In genomic region chr5:43821538-43821937, GRCm38 (mm10) we compare ENCODE assay signal across 7 mouse cellular contexts. TPM values are rescaled to one million over a fixed set of nuclear protein-coding genes. Genes with fewer than 3 reads are reported as not detected.
DNase-seq lines count a peak whose midpoint lies in the region; ATAC-seq and TF ChIP-seq lines count a peak whose summit lies in the region.

Gene Fbxl5 (minus strand): TSS chr5:43821638.

- H3K27me3 ChIP-seq in CH12.LX (replicated peaks) (no peaks in the 10 kb centered on the region), G1E (ENCODE audit: insufficient read depth, low read length) (peaks cover 6% of the 10 kb centered on the region; the same call in 1 of the 2 replicates)
- H3K27me3 ChIP-seq in forebrain, embryonic 15.5 days = no peaks in the 10 kb centered on the region
- H3K27me3 ChIP-seq in hindbrain, embryonic 11.5 days (ENCODE audit: control insufficient read depth, insufficient read depth, low read length) = no peaks in the 10 kb centered on the region
- H3K27me3 ChIP-seq in liver, embryonic 13.5 days = no peaks in the 10 kb centered on the region

- no peak for TF ChIP-seq RAD21 in CH12.LX (IDR thresholded peaks at IDR 0.05; ENCODE audit: low read depth, low read length)

- H3K4me1 ChIP-seq in CH12.LX (ENCODE audit: control insufficient read depth in 1 of 2, insufficient read depth in 2 of 2) (peaks cover 12 to 57% of the 10 kb centered on the region in 2 experiments), G1E (ENCODE audit: insufficient read depth, low read depth, low read length) (peaks cover 3% of the 10 kb centered on the region; the same call in 1 of the 2 replicates)
- H3K4me1 ChIP-seq in forebrain, embryonic 15.5 days = no peaks in the 10 kb centered on the region
- H3K4me1 ChIP-seq in hindbrain, embryonic 11.5 days (replicated peaks; ENCODE audit: control insufficient read depth, insufficient read depth, low read length) = no peaks in the 10 kb centered on the region
- H3K4me1 ChIP-seq in liver, embryonic 13.5 days (replicated peaks) = peaks cover 5% of the 10 kb centered on the region; the same call in 1 of the 2 replicates

- no peaks in the 10 kb centered on the region for H3K79me2 ChIP-seq in CH12.LX (replicated peaks; ENCODE audit: control insufficient read depth, extremely low read depth, insufficient read depth, poor library complexity, severe bottlenecking)

- TF ChIP-seq EP300 in CH12.LX (IDR thresholded peaks at IDR 0.05; ENCODE audit: low read length) = no peak

- no peaks in the 10 kb centered on the region for H3K9me3 ChIP-seq in CH12.LX (replicated peaks; ENCODE audit: low read length)
- no peaks in the 10 kb centered on the region for H3K9me3 ChIP-seq in G1E (replicated peaks)
- H3K9me3 ChIP-seq in forebrain, embryonic 15.5 days = no peaks in the 10 kb centered on the region
- H3K9me3 ChIP-seq in hindbrain, embryonic 11.5 days (ENCODE audit: control insufficient read depth, low read length) = no peaks in the 10 kb centered on the region
- no peaks in the 10 kb centered on the region for H3K9me3 ChIP-seq in liver, embryonic 13.5 days (replicated peaks)

- TF ChIP-seq CTCF in CH12.LX (conservative IDR thresholded peaks at IDR 0.05 in 1 of 2, IDR thresholded peaks at IDR 0.05 in 1 of 2; ENCODE audit: low read depth in 2 of 2, low read length in 2 of 2) (no peak), G1E (IDR thresholded peaks at IDR 0.05; ENCODE audit: low read depth, low read length) (no peak)

- no peak within 1 kb of the TSS for H3K4me2 ChIP-seq in CH12.LX (ENCODE audit: insufficient read depth, low read depth, poor library complexity, severe bottlenecking)
- H3K4me2 ChIP-seq in forebrain, embryonic 15.5 days (replicated peaks) = no peak within 1 kb of the TSS
- H3K4me2 ChIP-seq in hindbrain, embryonic 11.5 days (replicated peaks; ENCODE audit: low read depth, low read length) = no peak within 1 kb of the TSS
- H3K4me2 ChIP-seq in liver, embryonic 13.5 days = no peak within 1 kb of the TSS

- no peak for TF ChIP-seq POLR2A in CH12.LX (IDR thresholded peaks at IDR 0.05; ENCODE audit: low read depth, low read length)

- DNase-seq in CH12.LX (ENCODE audit: extremely low read depth) = no peak
- DNase-seq in G1E (ENCODE audit: low spot score) = no peak
- no peak for DNase-seq in hindbrain, embryonic 11.5 days (ENCODE audit: low spot score)
- no peak for DNase-seq in liver, embryonic 13.5 days
- no peak for DNase-seq in retina, embryonic 14.5 days (ENCODE audit: low spot score)
- no peak for DNase-seq in spleen, postnatal 4 days (ENCODE audit: low spot score in 2 of 2)

- ATAC-seq in G1E (ENCODE audit: extremely low read depth, insufficient number of reproducible peaks, low FRiP score, poor library complexity, severe bottlenecking) = no peak
- ATAC-seq in forebrain, embryonic 15.5 days (replicated peaks) = no peak
- ATAC-seq in hindbrain, embryonic 11.5 days (ENCODE audit: low FRiP score) = no peak
- ATAC-seq in liver, embryonic 13.5 days (ENCODE audit: low read depth) = no peak

- H3K36me3 ChIP-seq in CH12.LX (replicated peaks in 1 of 2; ENCODE audit: control insufficient read depth in 1 of 2, insufficient read depth in 1 of 2, low read length in 1 of 2) (peaks cover 0 to 28% of the 10 kb centered on the region in 2 experiments), G1E (replicated peaks) (no peaks in the 10 kb centered on the region)
- H3K36me3 ChIP-seq in forebrain, embryonic 15.5 days = no peaks in the 10 kb centered on the region
- H3K36me3 ChIP-seq in hindbrain, embryonic 11.5 days (ENCODE audit: control insufficient read depth, insufficient read depth, low read length) = no peaks in the 10 kb centered on the region
- no peaks in the 10 kb centered on the region for H3K36me3 ChIP-seq in liver, embryonic 13.5 days

- dilution Hi-C loops in CH12.LX (cut with MboI; ENCODE audit: extremely low pct_ligation_motif_present, extremely low pct_unique_long_range_greater_than_20kb, low sequenced_read_pairs) = no loop called here

- in situ Hi-C loops in CH12.LX (cut with MboI; ENCODE audit: low pct_ligation_motif_present, low pct_unique_long_range_greater_than_20kb, low sequenced_read_pairs) = no loop called here

- H3K27ac ChIP-seq in CH12.LX (ENCODE audit: insufficient read depth, low read depth) = no peak within 1 kb of the TSS
- no peak within 1 kb of the TSS for H3K27ac ChIP-seq in forebrain, embryonic 15.5 days (replicated peaks)
- no peak within 1 kb of the TSS for H3K27ac ChIP-seq in hindbrain, embryonic 11.5 days (ENCODE audit: low read depth, low read length)
- no peak within 1 kb of the TSS for H3K27ac ChIP-seq in liver, embryonic 13.5 days

- 82% methylated on average over 19 of the region's 19 CpGs for WGBS in forebrain, embryonic 15.5 days
- WGBS in hindbrain, embryonic 11.5 days = 77% methylated on average over 19 of the region's 19 CpGs
- WGBS in liver, embryonic 13.5 days (ENCODE audit: insufficient replicate concordance) = 78% methylated on average over 19 of the region's 19 CpGs

- H3K4me3 ChIP-seq in CH12.LX (replicated peaks in 1 of 3; ENCODE audit: low read depth in 2 of 3, low read length in 2 of 3, poor library complexity in 1 of 3) (no peak within 1 kb of the TSS), G1E (ENCODE audit: low read depth, low read length) (no peak within 1 kb of the TSS)
- H3K4me3 ChIP-seq in forebrain, embryonic 15.5 days = no peak within 1 kb of the TSS
- H3K4me3 ChIP-seq in hindbrain, embryonic 11.5 days (ENCODE audit: low read depth, low read length) = no peak within 1 kb of the TSS
- no peak within 1 kb of the TSS for H3K4me3 ChIP-seq in liver, embryonic 13.5 days (replicated peaks)

- H3K9ac ChIP-seq in CH12.LX (ENCODE audit: insufficient read depth, low read depth) = no peak within 1 kb of the TSS
- H3K9ac ChIP-seq in forebrain, embryonic 15.5 days (replicated peaks) = no peak within 1 kb of the TSS
- no peak within 1 kb of the TSS for H3K9ac ChIP-seq in hindbrain, embryonic 11.5 days (ENCODE audit: low read depth, low read length)
- no peak within 1 kb of the TSS for H3K9ac ChIP-seq in liver, embryonic 13.5 days

TF ChIP-seq in CH12.LX, 34 proteins besides CTCF, POLR2A, EP300 and RAD21:
- TF ChIP-seq SIN3A (IDR thresholded peaks at IDR 0.05; ENCODE audit: low read length) (no peak), RCOR1 (conservative IDR thresholded peaks at IDR 0.05; ENCODE audit: low read depth, low read length) (no peak), CHD2 (IDR thresholded peaks at IDR 0.05; ENCODE audit: low read length) (no peak), SMC3 (IDR thresholded peaks at IDR 0.05; ENCODE audit: low read depth, low read length) (no peak), PAX5 (IDR thresholded peaks at IDR 0.05; ENCODE audit: low read length) (no peak), CHD1 (IDR thresholded peaks at IDR 0.05; ENCODE audit: low read depth, low read length) (no peak), USF2 (conservative IDR thresholded peaks at IDR 0.05; ENCODE audit: low read depth, low read length) (no peak), MAFK (IDR thresholded peaks at IDR 0.05; ENCODE audit: insufficient replicate concordance, low read length) (no peak), KAT2A (IDR thresholded peaks at IDR 0.05; ENCODE audit: insufficient replicate concordance, low read length) (no peak), JUN (IDR thresholded peaks at IDR 0.05; ENCODE audit: insufficient read depth, low read depth, low read length) (no peak), ZNF384 (IDR thresholded peaks at IDR 0.05; ENCODE audit: low read depth, low read length) (no peak), JUND (conservative IDR thresholded peaks at IDR 0.05; ENCODE audit: low read depth, low read length) (no peak), MXI1 (IDR thresholded peaks at IDR 0.05; ENCODE audit: low read depth, low read length) (no peak), E2F4 (IDR thresholded peaks at IDR 0.05; ENCODE audit: insufficient replicate concordance, low read depth, low read length) (no peak), UBTF (IDR thresholded peaks at IDR 0.05; ENCODE audit: low read depth, low read length) (no peak), HCFC1 (IDR thresholded peaks at IDR 0.05; ENCODE audit: low read depth, low read length) (no peak), TCF12 (IDR thresholded peaks at IDR 0.05; ENCODE audit: low read depth, low read length) (no peak), POLR2AphosphoS2 (IDR thresholded peaks at IDR 0.05; ENCODE audit: low read depth, low read length) (no peak), MEF2A (IDR thresholded peaks at IDR 0.05; ENCODE audit: borderline replicate concordance, low read depth, low read length) (no peak), ZC3H11A (IDR thresholded peaks at IDR 0.05; ENCODE audit: low read depth, low read length) (no peak)
TF ChIP-seq in CH12.LX: peak in this region for 0.

RNA-seq across cellular contexts. Expression of gene Fbxl5, which starts in this region (rescaled TPM):
- total RNA-seq in CH12.LX (2012; rRNA removed) (20.5 and 20.9 TPM in 2 replicates), CH12.LX (2014; rRNA removed) (45.3 and 48.4 TPM in 2 replicates), G1E (2014; fragmentation: Nextera tagmentation) (63.6 and 64.5 TPM in 2 replicates), G1E (2017) (119 and 124 TPM in 2 replicates)
- polyA plus RNA-seq in CH12.LX (2012; ENCODE audit: insufficient read length, low read depth) (28.1 and 28.4 TPM in 2 replicates), G1E (2012) (18.2 and 20.0 TPM in 2 replicates)
- 71.9 and 75.7 TPM in 2 replicates for polyA plus RNA-seq in forebrain, embryonic 15.5 days (2015; fragmentation: Nextera tagmentation; extraction: Ambion mirVana)
- 66.3 and 71.4 TPM in 2 replicates for polyA plus RNA-seq in hindbrain, embryonic 11.5 days (2014; fragmentation: Nextera tagmentation; extraction: Ambion mirVana)
- 22.3 and 28.4 TPM in 2 replicates for polyA plus RNA-seq in liver, embryonic 13.5 days (2015; fragmentation: Nextera tagmentation; extraction: Ambion mirVana)
